Mouse (Mus musculus): ENCODE data around the gene Filip1. TPM values are rescaled to one million over a fixed set of nuclear protein-coding genes. Genes with fewer than 3 reads are reported as not detected.

The Filip1 gene
- polyA plus RNA-seq, 1 experiment = 1.8 TPM

GRCm38 (mm10) chr9:79831294-79831693 is 181.4 kb downstream of the Filip1 start:
- TF ChIP-seq POLR2A (IDR thresholded peaks at IDR 0.05; ENCODE audit: low read depth, low read length) (no peak), CTCF (conservative IDR thresholded peaks at IDR 0.05; ENCODE audit: insufficient read depth, insufficient read length, low read depth, low read length) (no peak)
- H3K36me3 ChIP-seq (ENCODE audit: control insufficient read depth, insufficient read depth, low read length) = no peaks in the 10 kb centered on the region
- no peak overlapping the region for H3K4me3 ChIP-seq (ENCODE audit: insufficient read depth, low read depth, low read length)
- DNase-seq = no peak
- no peaks in the 10 kb centered on the region for H3K4me1 ChIP-seq (ENCODE audit: control insufficient read depth, insufficient read depth, low read length)
- WGBS = 83% methylated on average over 1 of the region's 1 CpGs
- H3K27me3 ChIP-seq (replicated peaks; ENCODE audit: control insufficient read depth, insufficient read depth, low read length) = no peaks in the 10 kb centered on the region
- H3K27ac ChIP-seq (ENCODE audit: insufficient read depth, low read depth, low read length) = no peak overlapping the region

- no peak for TF ChIP-seq POLR2A (IDR thresholded peaks at IDR 0.05; ENCODE audit: low read depth, low read length)
- TF ChIP-seq CTCF (conservative IDR thresholded peaks at IDR 0.05; ENCODE audit: insufficient read depth, insufficient read length, low read depth, low read length) = no peak
- 42% methylated on average over 4 of the region's 4 CpGs for WGBS
- Histone ChIP-seq H3K4me3 (ENCODE audit: insufficient read depth, low read depth, low read length) (no peak overlapping the region), H3K36me3 (ENCODE audit: control insufficient read depth, insufficient read depth, low read length) (no peaks in the 10 kb centered on the region), H3K27ac (ENCODE audit: insufficient read depth, low read depth, low read length) (no peak overlapping the region), H3K27me3 (replicated peaks; ENCODE audit: control insufficient read depth, insufficient read depth, low read length) (no peaks in the 10 kb centered on the region), H3K4me1 (ENCODE audit: control insufficient read depth, insufficient read depth, low read length) (no peaks in the 10 kb centered on the region)
- DNase-seq = no peak
These were observed 181.8 kb downstream of the Filip1 start for GRCm38 (mm10) chr9:79830874-79831273.

- Histone ChIP-seq H3K36me3 (ENCODE audit: control insufficient read depth, insufficient read depth, low read length) (no peaks in the 10 kb centered on the region), H3K4me3 (ENCODE audit: insufficient read depth, low read depth, low read length) (no peak overlapping the region), H3K4me1 (ENCODE audit: control insufficient read depth, insufficient read depth, low read length) (no peaks in the 10 kb centered on the region), H3K27me3 (replicated peaks; ENCODE audit: control insufficient read depth, insufficient read depth, low read length) (no peaks in the 10 kb centered on the region), H3K27ac (ENCODE audit: insufficient read depth, low read depth, low read length) (no peak overlapping the region)
- WGBS = 75% methylated on average over 23 of the region's 23 CpGs
- TF ChIP-seq CTCF (conservative IDR thresholded peaks at IDR 0.05; ENCODE audit: insufficient read depth, insufficient read length, low read depth, low read length) = no peak
- no peak for TF ChIP-seq POLR2A (IDR thresholded peaks at IDR 0.05; ENCODE audit: low read depth, low read length)
- no peak for DNase-seq
These were observed 182.5 kb downstream of the Filip1 start for GRCm38 (mm10) chr9:79829842-79830800.

GRCm38 (mm10) chr9:79827072-79827471 is 185.6 kb downstream of the Filip1 start:
- Histone ChIP-seq H3K27me3 (replicated peaks; ENCODE audit: control insufficient read depth, insufficient read depth, low read length) (no peaks in the 10 kb centered on the region), H3K36me3 (ENCODE audit: control insufficient read depth, insufficient read depth, low read length) (no peaks in the 10 kb centered on the region), H3K4me3 (ENCODE audit: insufficient read depth, low read depth, low read length) (no peak overlapping the region), H3K27ac (ENCODE audit: insufficient read depth, low read depth, low read length) (no peak overlapping the region), H3K4me1 (ENCODE audit: control insufficient read depth, insufficient read depth, low read length) (no peaks in the 10 kb centered on the region)
- 77% methylated on average over 2 of the region's 2 CpGs for WGBS
- DNase-seq = no peak
- no peak for TF ChIP-seq CTCF (conservative IDR thresholded peaks at IDR 0.05; ENCODE audit: insufficient read depth, insufficient read length, low read depth, low read length)
- TF ChIP-seq POLR2A (IDR thresholded peaks at IDR 0.05; ENCODE audit: low read depth, low read length) = no peak

DNA sequence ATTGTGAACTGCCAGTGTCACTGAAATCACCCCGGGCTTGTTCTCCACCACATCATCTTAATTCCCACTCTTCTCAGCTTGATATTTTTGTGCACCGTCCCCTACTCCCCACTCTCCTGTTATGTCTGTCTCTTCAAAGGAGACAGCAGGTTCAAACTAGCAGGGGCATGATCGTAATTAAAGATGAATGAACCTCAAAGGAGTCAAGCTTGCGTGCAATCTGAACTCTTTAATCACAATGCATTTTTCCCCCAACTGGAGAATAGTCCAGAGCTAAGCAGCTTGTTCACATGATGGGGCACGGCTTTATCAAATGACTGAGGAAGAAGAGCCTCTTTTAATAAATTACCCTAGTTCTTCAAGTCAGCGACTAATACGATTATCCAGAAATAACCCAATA is 187.1 kb downstream of the Filip1 start:
- no peak for DNase-seq
- no peak overlapping the region for H3K4me3 ChIP-seq (ENCODE audit: insufficient read depth, low read depth, low read length)
- H3K27me3 ChIP-seq (replicated peaks; ENCODE audit: control insufficient read depth, insufficient read depth, low read length) = no peaks in the 10 kb centered on the region
- H3K27ac ChIP-seq (ENCODE audit: insufficient read depth, low read depth, low read length) = no peak overlapping the region
- H3K4me1 ChIP-seq (ENCODE audit: control insufficient read depth, insufficient read depth, low read length) = no peaks in the 10 kb centered on the region
- no peak for TF ChIP-seq POLR2A (IDR thresholded peaks at IDR 0.05; ENCODE audit: low read depth, low read length)
- TF ChIP-seq CTCF (conservative IDR thresholded peaks at IDR 0.05; ENCODE audit: insufficient read depth, insufficient read length, low read depth, low read length) = no peak
- 71% methylated on average over 7 of the region's 7 CpGs for WGBS
- H3K36me3 ChIP-seq (ENCODE audit: control insufficient read depth, insufficient read depth, low read length) = no peaks in the 10 kb centered on the region

DNA sequence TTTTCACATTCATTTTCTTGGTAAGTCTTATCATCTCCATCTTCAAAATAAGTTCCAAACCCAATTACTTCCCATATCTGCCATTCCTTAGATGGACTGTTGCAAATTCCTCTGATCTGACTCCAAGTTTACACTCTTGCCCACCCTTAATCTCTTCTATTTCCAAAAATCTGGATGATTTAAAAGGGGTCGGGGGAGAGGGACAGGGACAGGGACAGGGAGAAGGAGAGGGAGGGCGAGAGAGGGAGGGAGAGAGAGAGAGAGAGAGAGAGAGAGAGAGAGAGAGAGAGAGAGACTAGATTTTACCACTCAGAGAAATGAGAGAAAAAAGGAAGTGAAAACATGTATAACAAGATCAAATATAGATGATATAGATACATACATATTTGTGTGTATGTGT is 188.8 kb downstream of the Filip1 start:
- no peak for DNase-seq
- H3K4me1 ChIP-seq (ENCODE audit: control insufficient read depth, insufficient read depth, low read length) = no peaks in the 10 kb centered on the region
- 81% methylated on average over 2 of the region's 2 CpGs for WGBS
- no peaks in the 10 kb centered on the region for H3K27me3 ChIP-seq (replicated peaks; ENCODE audit: control insufficient read depth, insufficient read depth, low read length)
- no peaks in the 10 kb centered on the region for H3K36me3 ChIP-seq (ENCODE audit: control insufficient read depth, insufficient read depth, low read length)
- H3K4me3 ChIP-seq (ENCODE audit: insufficient read depth, low read depth, low read length) = no peak overlapping the region
- H3K27ac ChIP-seq (ENCODE audit: insufficient read depth, low read depth, low read length) = no peak overlapping the region
- TF ChIP-seq CTCF (conservative IDR thresholded peaks at IDR 0.05; ENCODE audit: insufficient read depth, insufficient read length, low read depth, low read length) (no peak), POLR2A (IDR thresholded peaks at IDR 0.05; ENCODE audit: low read depth, low read length) (no peak)

GRCm38 (mm10) chr9:79823438-79823837 is 189.2 kb downstream of the Filip1 start:
- no peak overlapping the region for H3K4me3 ChIP-seq (ENCODE audit: insufficient read depth, low read depth, low read length)
- TF ChIP-seq CTCF (conservative IDR thresholded peaks at IDR 0.05; ENCODE audit: insufficient read depth, insufficient read length, low read depth, low read length) (no peak), POLR2A (IDR thresholded peaks at IDR 0.05; ENCODE audit: low read depth, low read length) (no peak)

More at GRCm38 (mm10) chr9:79823438-79823837, 189.2 kb downstream of the Filip1 start:
- H3K27me3 ChIP-seq (replicated peaks; ENCODE audit: control insufficient read depth, insufficient read depth, low read length) = no peaks in the 10 kb centered on the region
- 73% methylated on average over 4 of the region's 4 CpGs for WGBS
- no peaks in the 10 kb centered on the region for H3K36me3 ChIP-seq (ENCODE audit: control insufficient read depth, insufficient read depth, low read length)
- H3K27ac ChIP-seq (ENCODE audit: insufficient read depth, low read depth, low read length) = no peak overlapping the region
- no peaks in the 10 kb centered on the region for H3K4me1 ChIP-seq (ENCODE audit: control insufficient read depth, insufficient read depth, low read length)
- no peak for DNase-seq

All from kidney, adult 2 months (tissue).